Mouse (Mus musculus) lung, embryonic 15.5 days (tissue): ENCODE results near the gene Entpd1. TPM values are rescaled to one million over a fixed set of nuclear protein-coding genes. Genes with fewer than 3 reads are reported as not detected.

Source experiments
- ATAC-seq: fragments of 200-750 bp; cut with Nextera tagmentation; 2 replicates; pipeline ENCODE4 v1.8.0; 2017; ENCODE audit warnings: moderate number of reproducible peaks, borderline replicate concordance; ENCODE audit not compliant: low FRiP score, low TSS enrichment; ENCODE audit errors: extremely low read depth
- H3K27ac ChIP-seq: fragments of 300-500 bp; sonication (generic); 2 replicates; pipeline ENCODE4 v1.5.1; 2015; ENCODE audit warnings: moderate library complexity, mild to moderate bottlenecking, inconsistent platforms
- H3K27me3 ChIP-seq: fragments of 300-500 bp; sonication (generic); 2 replicates; pipeline ENCODE4 v1.6.1; 2015; ENCODE audit warnings: inconsistent platforms
- H3K36me3 ChIP-seq: fragments of 300-500 bp; sonication (generic); 2 replicates; pipeline ENCODE4 v1.6.1; 2015; ENCODE audit warnings: inconsistent platforms
- H3K4me1 ChIP-seq: fragments of 300-500 bp; sonication (generic); 2 replicates; pipeline ENCODE4 v1.6.1; 2015; ENCODE audit warnings: inconsistent platforms
- H3K4me2 ChIP-seq: fragments of 300-500 bp; sonication (generic); 2 replicates; pipeline ENCODE4 v1.6.1; 2015; ENCODE audit warnings: inconsistent platforms, mild to moderate bottlenecking, moderate library complexity
- H3K4me3 ChIP-seq: fragments of 300-500 bp; sonication (generic); 2 replicates; pipeline ENCODE4 v1.5.1; 2015; ENCODE audit warnings: mild to moderate bottlenecking, inconsistent platforms
- H3K9ac ChIP-seq: fragments of 300-500 bp; sonication (generic); 2 replicates; pipeline ENCODE4 v1.6.1; 2015; ENCODE audit warnings: inconsistent platforms
- H3K9me3 ChIP-seq: fragments of 300-500 bp; sonication (generic); 2 replicates; pipeline ENCODE4 v1.6.1; 2016; ENCODE audit warnings: inconsistent platforms
- WGBS: fragments of 180-500 bp; shearing (Covaris S2); methylation state at CpG from one replicate; pipeline ENCODE4 v1.1.7; 2015; 5-methylcytosine and 5-hydroxymethylcytosine counted together
- polyA plus RNA-seq: library from polyadenylated mRNA; unstranded; fragments of >200 nt; fragmentation: Nextera tagmentation; extraction: Ambion mirVana; gene quantifications from 2 replicates; pipeline ENCODE4 v1.2.1, GENCODE M21; 2015

Gene Entpd1
- polyA plus RNA-seq, 1 experiment from 2014 or later, result 16.1 TPM

DNA sequence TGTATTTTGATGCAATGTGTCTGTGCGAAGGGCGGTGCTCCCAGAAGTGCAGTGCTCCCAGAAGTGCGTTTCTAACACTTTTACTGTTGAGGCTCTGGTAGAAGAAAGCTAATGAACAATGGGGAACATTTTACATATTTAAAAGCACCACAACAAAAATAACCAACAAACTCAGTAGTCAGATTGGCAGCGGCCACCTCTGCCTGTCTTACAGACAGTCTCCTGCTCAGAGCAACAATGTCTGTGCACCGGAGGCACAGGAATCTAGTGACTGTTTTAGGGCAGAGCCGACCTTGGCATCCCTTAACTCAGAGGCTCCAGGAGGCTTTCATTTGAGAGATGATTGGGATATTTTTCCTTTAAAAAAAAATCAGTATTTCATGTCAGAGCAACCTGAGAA is 65.9 kb downstream of the Entpd1 start:
- no peak for ATAC-seq
- Histone ChIP-seq H3K4me3 (no peak overlapping the region), H3K4me2 (peak overlapping the region; percentile 31; the same call in 1 of the 2 replicates), H3K4me1 (0 out of 2 replicates have a peak, but pooled peaks cover 10% of the 10 kb centered on the region), H3K27ac (0 out of 2 replicates have a peak overlapping the region, but pooled peaks have one; percentile 48), H3K36me3 (no peaks in the 10 kb centered on the region), H3K9me3 (no peaks in the 10 kb centered on the region), H3K9ac (no peak overlapping the region), H3K27me3 (no peaks in the 10 kb centered on the region)
- 72% methylated on average over 6 of the region's 6 CpGs for WGBS

DNA sequence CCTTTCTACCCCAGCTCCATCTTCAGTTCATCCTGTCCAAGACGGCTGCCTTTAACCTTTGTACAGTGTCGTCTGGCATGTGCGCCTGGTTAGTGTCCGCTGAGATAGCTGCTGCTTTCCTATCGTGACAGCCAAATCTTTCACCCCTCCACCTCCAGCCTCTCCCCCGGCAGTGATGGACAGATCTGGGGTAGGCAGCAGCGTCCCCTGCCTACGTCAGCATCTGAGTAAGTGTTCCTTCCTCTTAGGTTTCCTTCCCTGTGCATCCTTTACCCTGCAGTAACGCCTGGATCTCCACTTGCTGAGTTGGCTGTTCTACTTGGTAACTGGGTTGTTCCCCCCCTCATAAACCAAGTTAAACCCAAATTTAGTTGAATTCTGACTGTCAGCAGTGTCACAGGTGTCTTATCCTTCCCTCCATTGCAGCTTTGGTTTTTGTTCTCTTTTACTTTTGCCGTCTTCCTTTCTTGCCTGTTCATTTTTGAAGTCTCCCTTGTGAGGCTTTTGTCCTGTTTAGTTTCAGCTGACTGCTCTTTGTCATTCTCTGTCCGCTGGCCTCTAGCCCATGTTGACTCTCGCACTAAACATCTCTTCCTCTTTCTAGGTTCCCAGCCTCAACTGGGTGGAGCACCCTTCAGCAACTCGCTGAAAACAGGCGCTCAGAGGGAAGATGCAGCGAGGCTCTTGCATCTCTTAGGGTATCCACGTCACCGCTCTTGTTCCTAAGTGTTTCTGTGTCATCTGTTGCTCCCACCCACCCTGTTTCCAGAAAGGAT is 66.6 kb downstream of the Entpd1 start:
- H3K9me3 ChIP-seq, result no peaks in the 10 kb centered on the region
- H3K4me2 ChIP-seq, result peak overlapping the region; percentile 31
- H3K9ac ChIP-seq, result no peak overlapping the region
- H3K4me3 ChIP-seq, result no peak overlapping the region
- no peak for ATAC-seq
- 31% methylated on average over 17 of the region's 17 CpGs for WGBS
- no peaks in the 10 kb centered on the region for H3K27me3 ChIP-seq
- H3K4me1 ChIP-seq, result 0 out of 2 replicates have a peak, but pooled peaks cover 10% of the 10 kb centered on the region
- peak overlapping the region; percentile 48 for H3K27ac ChIP-seq
- H3K36me3 ChIP-seq, result no peaks in the 10 kb centered on the region

DNA sequence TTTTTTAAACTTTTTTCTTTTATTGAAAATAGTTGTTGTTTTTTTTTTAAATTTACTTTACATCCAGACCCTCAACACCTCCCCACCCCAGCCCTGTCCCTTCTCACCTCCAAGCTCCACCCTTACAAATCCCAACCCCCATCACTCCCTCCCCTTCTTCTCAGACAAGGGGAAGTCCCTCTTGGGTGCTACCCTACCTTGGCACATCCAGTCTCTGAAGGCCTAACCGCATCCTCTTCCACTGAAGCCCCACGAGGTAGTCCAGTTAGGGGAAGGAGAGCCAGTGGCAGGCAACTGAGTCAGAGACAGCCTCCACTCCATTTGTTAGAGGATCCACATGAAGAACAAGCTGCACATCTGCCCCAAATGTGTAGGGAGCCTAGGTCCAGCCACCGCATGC is 67.5 kb downstream of the Entpd1 start:
- Histone ChIP-seq H3K27ac (no peak overlapping the region), H3K4me2 (no peak overlapping the region), H3K4me1 (0 out of 2 replicates have a peak, but pooled peaks cover 10% of the 10 kb centered on the region), H3K4me3 (no peak overlapping the region), H3K9me3 (no peaks in the 10 kb centered on the region), H3K9ac (no peak overlapping the region), H3K36me3 (no peaks in the 10 kb centered on the region), H3K27me3 (no peaks in the 10 kb centered on the region)
- 93% methylated on average over 3 of the region's 3 CpGs for WGBS
- ATAC-seq, result no peak

DNA sequence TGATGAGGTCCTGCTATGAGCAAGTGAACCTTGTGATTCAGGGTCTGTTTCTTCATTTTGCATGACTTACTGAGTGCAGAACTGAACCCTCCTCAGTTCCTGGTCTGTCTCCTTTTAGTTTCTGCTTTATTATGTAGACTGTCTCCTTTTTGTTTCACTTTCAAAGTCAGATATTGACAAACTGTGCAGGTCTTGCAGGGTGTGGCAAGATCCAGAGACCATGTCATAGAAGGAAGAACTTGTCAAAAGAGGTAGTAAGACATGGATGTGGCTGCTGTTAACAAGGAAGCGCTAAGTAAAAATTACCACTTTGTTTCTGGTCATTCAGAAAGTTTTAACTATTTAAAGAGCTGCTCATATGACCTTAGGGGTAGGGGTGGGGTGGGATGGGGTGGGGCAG is 72.0 kb downstream of the Entpd1 start:
- Histone ChIP-seq H3K9ac (no peak overlapping the region), H3K4me3 (no peak overlapping the region), H3K4me1 (peaks cover 12% of the 10 kb centered on the region; the same call in 1 of the 2 replicates), H3K4me2 (no peak overlapping the region), H3K27me3 (no peaks in the 10 kb centered on the region), H3K27ac (no peak overlapping the region), H3K36me3 (no peaks in the 10 kb centered on the region), H3K9me3 (no peaks in the 10 kb centered on the region)
- 94% methylated on average over 1 of the region's 1 CpGs for WGBS
- no peak for ATAC-seq

DNA sequence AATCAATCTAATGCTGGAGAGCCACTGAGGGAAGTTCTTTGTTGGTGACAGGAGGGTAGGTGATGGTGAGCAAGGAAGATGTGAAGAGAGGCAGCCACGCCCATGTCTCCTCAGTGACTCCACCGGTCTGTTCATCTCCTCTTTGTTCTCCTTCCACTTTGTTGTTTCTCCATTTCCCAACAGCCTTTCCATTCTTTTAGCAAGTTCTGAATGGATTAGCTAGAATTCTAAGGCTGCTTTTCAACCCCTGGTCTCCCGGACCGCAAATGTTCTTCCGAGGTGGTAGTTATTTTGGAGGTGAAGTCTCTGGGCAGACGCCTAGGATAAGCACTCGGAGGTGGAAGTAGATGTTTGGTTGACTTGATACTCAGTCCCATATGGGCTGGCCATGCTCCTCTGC is 72.4 kb downstream of the Entpd1 start:
- Histone ChIP-seq H3K9ac (no peak overlapping the region), H3K4me1 (peaks cover 9% of the 10 kb centered on the region; the same call in 1 of the 2 replicates), H3K27ac (no peak overlapping the region), H3K27me3 (no peaks in the 10 kb centered on the region), H3K4me2 (no peak overlapping the region), H3K9me3 (no peaks in the 10 kb centered on the region), H3K36me3 (no peaks in the 10 kb centered on the region), H3K4me3 (no peak overlapping the region)
- no peak for ATAC-seq
- WGBS, result 87% methylated on average over 7 of the region's 7 CpGs

DNA sequence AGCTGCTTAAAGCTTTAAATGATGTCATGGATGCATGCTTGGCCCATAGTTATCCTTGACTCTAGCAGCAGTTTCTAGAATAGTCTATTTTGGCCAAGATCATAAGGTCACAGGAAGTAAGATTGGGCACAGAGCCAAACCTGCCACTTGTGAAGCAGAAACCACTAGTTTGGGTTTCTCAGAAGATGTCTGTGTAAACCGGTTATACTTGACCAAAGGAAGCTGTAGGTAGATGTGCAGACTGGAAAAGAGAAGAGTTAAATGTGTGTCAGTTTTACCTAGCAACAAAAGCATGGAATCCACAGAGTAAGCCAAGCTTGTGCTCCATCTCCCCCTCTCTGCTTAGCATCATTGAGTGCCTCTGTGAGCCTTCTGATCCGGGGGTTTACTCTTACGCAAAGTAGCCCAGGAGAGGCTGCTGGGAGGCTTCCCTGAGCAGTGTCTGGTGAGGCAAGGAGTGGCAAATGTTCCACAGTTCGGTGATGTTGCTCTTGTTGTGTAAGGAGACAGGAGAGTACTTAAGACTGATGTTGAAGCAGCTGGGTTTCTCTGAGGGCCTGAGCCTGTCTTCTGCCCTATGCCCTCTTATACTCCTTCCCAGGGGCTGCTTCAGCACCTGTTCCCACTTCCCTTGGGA is 75.2 kb downstream of the Entpd1 start:
- Histone ChIP-seq H3K4me1 (peaks cover 9% of the 10 kb centered on the region; the same call in 1 of the 2 replicates), H3K27ac (no peak overlapping the region), H3K4me3 (no peak overlapping the region), H3K9me3 (no peaks in the 10 kb centered on the region), H3K36me3 (no peaks in the 10 kb centered on the region), H3K9ac (no peak overlapping the region), H3K27me3 (no peaks in the 10 kb centered on the region), H3K4me2 (no peak overlapping the region)
- no peak for ATAC-seq
- 62% methylated on average over 4 of the region's 4 CpGs for WGBS

DNA sequence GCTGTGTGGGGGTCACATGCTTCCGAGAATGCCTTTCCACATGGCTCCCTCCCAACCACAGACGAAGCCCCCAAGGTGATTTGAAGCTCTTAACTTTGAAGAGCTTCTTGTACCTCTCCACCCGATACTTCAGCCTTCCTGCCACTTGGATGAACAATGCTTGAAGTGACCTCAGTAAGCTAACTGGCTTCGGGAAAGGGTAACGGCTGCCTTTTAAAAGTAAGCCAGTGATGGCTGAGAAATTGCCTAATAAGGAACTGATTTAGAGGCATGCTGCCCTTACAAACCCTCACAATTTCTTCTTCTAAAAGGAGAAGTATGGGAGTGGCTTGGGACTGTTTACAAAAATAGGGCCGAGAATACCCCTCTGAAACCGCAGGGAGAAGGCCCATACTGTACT is 81.0 kb downstream of the Entpd1 start:
- Histone ChIP-seq H3K27ac (0 out of 2 replicates have a peak overlapping the region, but pooled peaks have one; percentile 29), H3K36me3 (no peaks in the 10 kb centered on the region), H3K9me3 (no peaks in the 10 kb centered on the region), H3K9ac (no peak overlapping the region), H3K4me1 (peaks cover 11% of the 10 kb centered on the region; the same call in 1 of the 2 replicates), H3K4me2 (no peak overlapping the region), H3K27me3 (no peaks in the 10 kb centered on the region), H3K4me3 (no peak overlapping the region)
- peak; percentile 68; the same call in 1 of the 2 replicates for ATAC-seq
- WGBS, result 52% methylated on average over 7 of the region's 7 CpGs

DNA sequence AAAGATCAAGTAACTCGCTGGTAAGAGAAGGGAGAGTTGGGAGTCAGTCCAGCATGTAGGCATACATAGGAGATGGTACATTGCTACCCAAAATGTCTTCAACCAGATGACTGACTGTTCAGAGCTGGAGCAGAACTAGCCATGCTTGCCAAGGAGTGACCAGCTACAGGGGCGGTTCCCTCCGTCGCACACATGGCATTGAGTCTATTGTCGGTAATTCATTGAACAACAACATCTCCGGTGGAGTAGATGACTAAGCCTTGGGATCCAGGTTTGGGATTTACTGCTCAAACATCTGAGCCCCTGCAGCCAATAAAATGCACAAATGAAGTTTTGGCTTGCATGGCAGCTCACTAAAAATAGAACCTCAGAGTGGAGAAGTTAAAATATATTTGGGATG is 84.0 kb downstream of the Entpd1 start:
- H3K4me1 ChIP-seq, result peaks cover 11% of the 10 kb centered on the region; the same call in 1 of the 2 replicates
- no peak overlapping the region for H3K9ac ChIP-seq
- no peak overlapping the region for H3K27ac ChIP-seq
- no peaks in the 10 kb centered on the region for H3K9me3 ChIP-seq
- no peaks in the 10 kb centered on the region for H3K36me3 ChIP-seq
- H3K27me3 ChIP-seq, result no peaks in the 10 kb centered on the region
- no peak overlapping the region for H3K4me2 ChIP-seq
- ATAC-seq, result no peak
- no peak overlapping the region for H3K4me3 ChIP-seq
- WGBS, result 89% methylated on average over 6 of the region's 6 CpGs

DNA sequence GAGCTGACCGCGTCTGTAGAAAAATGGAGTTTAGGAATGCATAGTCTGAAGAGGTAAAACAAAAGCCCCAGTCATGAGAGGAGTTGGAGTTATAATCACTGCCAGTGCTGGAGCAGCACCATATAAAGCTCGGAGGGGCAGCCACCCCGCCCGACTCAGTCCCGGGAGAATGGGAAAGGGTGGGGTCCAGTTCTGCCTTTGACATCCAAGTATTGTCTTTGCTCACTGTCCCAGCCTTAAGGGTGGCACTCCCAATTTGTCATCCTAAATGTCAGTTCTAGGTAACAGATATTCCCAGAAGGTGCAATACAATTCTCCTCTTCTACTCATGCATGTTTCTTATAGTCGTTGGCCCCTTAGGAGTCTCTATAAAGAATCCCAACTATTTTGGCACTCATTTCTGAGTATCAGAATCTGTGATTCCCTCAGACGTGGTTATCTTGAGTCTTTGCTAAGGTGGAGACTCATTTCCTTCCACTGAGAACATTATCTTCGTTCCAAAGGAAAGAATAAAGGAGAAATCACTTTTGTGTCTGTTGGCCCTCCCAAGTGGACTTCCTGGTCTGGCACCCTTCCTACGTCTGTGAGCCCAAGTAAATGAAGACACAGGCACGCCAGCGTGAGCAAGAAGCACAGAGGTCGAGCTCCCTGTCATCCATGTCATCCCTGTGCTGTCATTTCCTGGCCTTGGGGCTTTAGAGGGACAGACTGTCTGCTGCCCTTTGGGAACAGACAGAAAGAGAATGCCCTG is 86.1 kb downstream of the Entpd1 start:
- ATAC-seq, result no peak
- Histone ChIP-seq H3K36me3 (no peaks in the 10 kb centered on the region), H3K4me2 (no peak overlapping the region), H3K9ac (no peak overlapping the region), H3K4me1 (peaks cover 11% of the 10 kb centered on the region), H3K9me3 (no peaks in the 10 kb centered on the region), H3K27me3 (no peaks in the 10 kb centered on the region), H3K4me3 (no peak overlapping the region), H3K27ac (no peak overlapping the region)
- whole genome bisulfite sequencing, result 57% methylated on average over 13 of the region's 13 CpGs

DNA sequence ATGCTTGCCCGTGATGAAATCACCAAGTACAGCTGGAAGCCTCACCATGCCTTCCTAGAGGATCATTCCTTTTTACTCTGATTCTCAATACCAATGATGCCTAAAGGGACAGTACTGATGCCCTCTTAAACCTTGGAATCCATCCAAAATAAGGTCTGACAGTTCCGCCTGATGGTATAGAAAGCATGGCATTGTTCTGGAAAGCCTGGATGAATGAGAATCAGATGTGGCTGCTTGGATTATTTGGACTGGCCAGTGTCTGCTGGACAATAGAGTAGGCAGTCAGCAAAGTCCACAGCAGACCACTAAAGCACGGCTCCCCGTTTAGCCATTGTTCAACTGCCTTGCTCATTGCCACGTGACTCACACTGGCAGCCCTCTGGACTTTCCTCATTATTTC is 87.7 kb downstream of the Entpd1 start:
- Histone ChIP-seq H3K27ac (no peak overlapping the region), H3K27me3 (no peaks in the 10 kb centered on the region), H3K4me2 (no peak overlapping the region), H3K36me3 (no peaks in the 10 kb centered on the region), H3K9me3 (no peaks in the 10 kb centered on the region), H3K4me1 (peaks cover 9% of the 10 kb centered on the region; the same call in 1 of the 2 replicates), H3K4me3 (no peak overlapping the region), H3K9ac (no peak overlapping the region)
- WGBS, result 73% methylated on average over 5 of the region's 5 CpGs
- ATAC-seq, result no peak

DNA sequence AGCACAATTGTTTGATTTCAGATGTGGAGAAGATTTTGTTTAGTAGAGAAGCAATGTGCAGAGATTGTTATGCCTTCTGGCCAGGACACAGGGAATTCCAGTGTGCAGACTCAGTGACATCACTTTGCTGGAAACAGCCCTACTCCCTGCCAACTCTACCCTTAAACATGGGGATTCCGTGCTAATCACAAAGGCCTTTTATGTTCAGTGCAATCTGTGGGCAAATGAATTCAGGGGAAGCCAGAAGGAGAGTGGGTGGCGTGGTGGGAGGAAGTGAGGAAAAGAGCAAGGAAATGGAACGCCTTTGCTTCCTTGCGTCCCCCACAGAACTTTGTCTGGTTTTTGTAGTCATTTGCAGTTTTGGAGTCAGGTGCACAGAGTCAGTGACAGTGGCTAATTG is 90.2 kb downstream of the Entpd1 start:
- Histone ChIP-seq H3K4me2 (no peak overlapping the region), H3K9ac (no peak overlapping the region), H3K27me3 (no peaks in the 10 kb centered on the region), H3K27ac (0 out of 2 replicates have a peak overlapping the region, but pooled peaks have one; percentile 8), H3K9me3 (no peaks in the 10 kb centered on the region), H3K4me3 (no peak overlapping the region), H3K4me1 (peaks cover 9% of the 10 kb centered on the region; the same call in 1 of the 2 replicates), H3K36me3 (no peaks in the 10 kb centered on the region)
- no peak; the same call in 1 of the 2 replicates for ATAC-seq
- 43% methylated on average over 4 of the region's 4 CpGs for WGBS
